Mouse (Mus musculus) myocyte (in vitro differentiated cells): ENCODE results near the gene Pdcd2.

ENCODE experiments used
- CEBPB ChIP-seq: IDR thresholded peaks from 2 replicates; pipeline ENCODE4 v1.6.1; 2011; ENCODE audit warnings: mild to moderate bottlenecking, moderate library complexity; ENCODE audit not compliant: poor library complexity, insufficient read depth, severe bottlenecking
- E2F4 ChIP-seq: IDR thresholded peaks from one replicate; pipeline ENCODE4 v1.6.1; 2011; ENCODE audit warnings: mild to moderate bottlenecking, control low read depth, moderate library complexity; ENCODE audit not compliant: insufficient read depth
- MAX ChIP-seq: IDR thresholded peaks from one replicate; pipeline ENCODE4 v1.6.1; 2011; ENCODE audit warnings: low read depth, mild to moderate bottlenecking, control low read depth
- MYOD1 ChIP-seq, 3 experiments: IDR thresholded peaks; one replicate each; pipeline ENCODE4 v1.6.1; 2011; ENCODE audit warnings: control low read depth in 2 of 3, low read depth in 2 of 3, mild to moderate bottlenecking in 2 of 3, moderate library complexity in 1 of 3; ENCODE audit not compliant: insufficient read length in 2 of 3, control insufficient read depth in 1 of 3
- MYOG ChIP-seq, 3 experiments: IDR thresholded peaks; one replicate each; pipeline ENCODE4 v1.6.1; 2011; ENCODE audit warnings: control low read depth in 2 of 3, low read depth in 2 of 3, mild to moderate bottlenecking in 2 of 3; ENCODE audit not compliant: insufficient read length in 2 of 3, control insufficient read depth in 1 of 3, insufficient read depth in 1 of 3
- POLR2A ChIP-seq: IDR thresholded peaks from one replicate; pipeline ENCODE4 v1.6.1; 2011; ENCODE audit warnings: low read depth, mild to moderate bottlenecking, control low read depth, moderate library complexity; ENCODE audit not compliant: insufficient read length
- POLR2AphosphoS2 ChIP-seq: IDR thresholded peaks from one replicate; pipeline ENCODE4 v1.6.1; 2011; ENCODE audit warnings: low read depth, control low read depth; ENCODE audit not compliant: insufficient read length
- SRF ChIP-seq: IDR thresholded peaks from one replicate; pipeline ENCODE4 v1.6.1; 2011; ENCODE audit warnings: low read depth; ENCODE audit not compliant: control insufficient read depth, insufficient read length
- USF1 ChIP-seq: IDR thresholded peaks from one replicate; pipeline ENCODE4 v1.6.1; 2011; ENCODE audit warnings: low read depth, mild to moderate bottlenecking, control low read depth, moderate library complexity

GRCm38 (mm10) chr17:15472671-15473070, 54.4 kb downstream of the Pdcd2 start:
- TF ChIP-seq POLR2A = no peak
- no peak for TF ChIP-seq E2F4
- no peak for TF ChIP-seq USF1
- no peak for TF ChIP-seq MAX
- TF ChIP-seq MYOG (IDR thresholded peaks at IDR 0.05; ENCODE audit: control insufficient read depth in 1 of 3, insufficient read depth in 1 of 3, insufficient read length in 2 of 3, low read depth in 2 of 3) = no peak
- no peak for TF ChIP-seq SRF
- no peak for TF ChIP-seq POLR2AphosphoS2
- TF ChIP-seq CEBPB = no peak
- no peak for TF ChIP-seq MYOD1 (IDR thresholded peaks at IDR 0.05; ENCODE audit: control insufficient read depth in 1 of 3, insufficient read length in 2 of 3, low read depth in 2 of 3)
